Mouse (Mus musculus): ENCODE results near the gene Rpusd4. TPM values are rescaled to one million over a fixed set of nuclear protein-coding genes. Genes with fewer than 3 reads are reported as not detected.
A peak's percentile ranks its signal among the peaks of the same experiment; 100 is the strongest.

Gene Rpusd4
- polyA plus RNA-seq (2012; rRNA removed), result 9.4 and 10.2 TPM in 2 replicates

GRCm38 (mm10) chr9:35267146-35267975, at the start of gene Rpusd4, which contains the start of gene Fam118b:
Rpusd4 (plus strand) TSS chr9:35267865.
Fam118b (minus strand) TSS chr9:35267805.
- Histone ChIP-seq H3K4me1 (ENCODE audit: control insufficient read depth, insufficient read depth, insufficient read length) (peaks cover 5% of the 10 kb centered on the region), H3K27me3 (ENCODE audit: control insufficient read depth, insufficient read depth, low read length) (no peaks in the 10 kb centered on the region), H3K36me3 (ENCODE audit: control insufficient read depth, insufficient read depth, low read length) (peaks cover 12% of the 10 kb centered on the region), H3K4me3 (ENCODE audit: extremely low read depth, insufficient read depth, insufficient read length) (peak within 1 kb of the TSS; percentile 97), H3K27ac (ENCODE audit: insufficient read depth, low read length) (peak within 1 kb of the TSS; percentile 62)
- WGBS, result under 1% methylated on average over 57 of the region's 62 CpGs
- TF ChIP-seq CTCF (IDR thresholded peaks at IDR 0.05; ENCODE audit: extremely low read depth, insufficient read depth, insufficient read length, insufficient replicate concordance), result no peak
- peak; percentile 83 for TF ChIP-seq POLR2A (IDR thresholded peaks at IDR 0.05; ENCODE audit: low read depth, low read length)
- peak; percentile 74 to 89 for DNase-seq (ENCODE audit: low read depth in 1 of 2, low spot score in 2 of 2)

- TF ChIP-seq POLR2A (IDR thresholded peaks at IDR 0.05; ENCODE audit: low read depth, low read length), result no peak
- no peak for TF ChIP-seq CTCF (IDR thresholded peaks at IDR 0.05; ENCODE audit: extremely low read depth, insufficient read depth, insufficient read length, insufficient replicate concordance)
- Histone ChIP-seq H3K36me3 (ENCODE audit: control insufficient read depth, insufficient read depth, low read length) (peaks cover 31% of the 10 kb centered on the region), H3K4me3 (ENCODE audit: extremely low read depth, insufficient read depth, insufficient read length) (no peak overlapping the region), H3K27me3 (ENCODE audit: control insufficient read depth, insufficient read depth, low read length) (no peaks in the 10 kb centered on the region), H3K4me1 (ENCODE audit: control insufficient read depth, insufficient read depth, insufficient read length) (no peaks in the 10 kb centered on the region), H3K27ac (ENCODE audit: insufficient read depth, low read length) (no peak overlapping the region)
- 76% methylated on average over 1 of the region's 1 CpGs for WGBS
- DNase-seq (ENCODE audit: low read depth in 1 of 2, low spot score in 2 of 2), result no peak
Measured at GRCm38 (mm10) chr9:35217963-35218362, 49.7 kb upstream of the Rpusd4 start.

- WGBS, result 97% methylated on average over 3 of the region's 3 CpGs
- H3K4me1 ChIP-seq (ENCODE audit: control insufficient read depth, insufficient read depth, insufficient read length), result no peaks in the 10 kb centered on the region
- H3K4me3 ChIP-seq (ENCODE audit: extremely low read depth, insufficient read depth, insufficient read length), result no peak overlapping the region
- no peak for DNase-seq (ENCODE audit: low read depth in 1 of 2, low spot score in 2 of 2)
- TF ChIP-seq POLR2A (IDR thresholded peaks at IDR 0.05; ENCODE audit: low read depth, low read length) (no peak), CTCF (IDR thresholded peaks at IDR 0.05; ENCODE audit: extremely low read depth, insufficient read depth, insufficient read length, insufficient replicate concordance) (no peak)
- no peaks in the 10 kb centered on the region for H3K27me3 ChIP-seq (ENCODE audit: control insufficient read depth, insufficient read depth, low read length)
- peaks cover 10% of the 10 kb centered on the region for H3K36me3 ChIP-seq (ENCODE audit: control insufficient read depth, insufficient read depth, low read length)
- H3K27ac ChIP-seq (ENCODE audit: insufficient read depth, low read length), result no peak overlapping the region
Measured at GRCm38 (mm10) chr9:35223466-35223865, 44.2 kb upstream of the Rpusd4 start.

GRCm38 (mm10) chr9:35228671-35229070, 39.0 kb upstream of the Rpusd4 start:
- DNase-seq (ENCODE audit: low read depth in 1 of 2, low spot score in 2 of 2), result no peak
- H3K4me3 ChIP-seq (ENCODE audit: extremely low read depth, insufficient read depth, insufficient read length), result no peak overlapping the region
- H3K27me3 ChIP-seq (ENCODE audit: control insufficient read depth, insufficient read depth, low read length), result no peaks in the 10 kb centered on the region
- no peak overlapping the region for H3K27ac ChIP-seq (ENCODE audit: insufficient read depth, low read length)
- H3K36me3 ChIP-seq (ENCODE audit: control insufficient read depth, insufficient read depth, low read length), result peaks cover 3% of the 10 kb centered on the region; the same call in 1 of the 2 replicates
- 89% methylated on average over 3 of the region's 3 CpGs for WGBS
- no peaks in the 10 kb centered on the region for H3K4me1 ChIP-seq (ENCODE audit: control insufficient read depth, insufficient read depth, insufficient read length)
- TF ChIP-seq POLR2A (IDR thresholded peaks at IDR 0.05; ENCODE audit: low read depth, low read length) (no peak), CTCF (IDR thresholded peaks at IDR 0.05; ENCODE audit: extremely low read depth, insufficient read depth, insufficient read length, insufficient replicate concordance) (no peak)

GRCm38 (mm10) chr9:35235996-35236395, 31.7 kb upstream of the Rpusd4 start:
- WGBS, result 88% methylated on average over 3 of the region's 3 CpGs
- H3K27me3 ChIP-seq (ENCODE audit: control insufficient read depth, insufficient read depth, low read length), result no peaks in the 10 kb centered on the region
- H3K4me1 ChIP-seq (ENCODE audit: control insufficient read depth, insufficient read depth, insufficient read length), result no peaks in the 10 kb centered on the region
- no peak for TF ChIP-seq CTCF (IDR thresholded peaks at IDR 0.05; ENCODE audit: extremely low read depth, insufficient read depth, insufficient read length, insufficient replicate concordance)
- TF ChIP-seq POLR2A (IDR thresholded peaks at IDR 0.05; ENCODE audit: low read depth, low read length), result no peak
- H3K27ac ChIP-seq (ENCODE audit: insufficient read depth, low read length), result no peak overlapping the region
- H3K4me3 ChIP-seq (ENCODE audit: extremely low read depth, insufficient read depth, insufficient read length), result no peak overlapping the region
- peaks cover 8% of the 10 kb centered on the region; the same call in 1 of the 2 replicates for H3K36me3 ChIP-seq (ENCODE audit: control insufficient read depth, insufficient read depth, low read length)
- DNase-seq (ENCODE audit: low read depth in 1 of 2, low spot score in 2 of 2), result no peak

GRCm38 (mm10) chr9:35238371-35238770, 29.3 kb upstream of the Rpusd4 start:
- H3K4me3 ChIP-seq (ENCODE audit: extremely low read depth, insufficient read depth, insufficient read length), result no peak overlapping the region
- whole genome bisulfite sequencing, result 100% methylated on average over 1 of the region's 1 CpGs
- H3K27ac ChIP-seq (ENCODE audit: insufficient read depth, low read length), result no peak overlapping the region
- no peaks in the 10 kb centered on the region for H3K4me1 ChIP-seq (ENCODE audit: control insufficient read depth, insufficient read depth, insufficient read length)
- H3K36me3 ChIP-seq (ENCODE audit: control insufficient read depth, insufficient read depth, low read length), result peaks cover 6% of the 10 kb centered on the region; the same call in 1 of the 2 replicates
- no peak for TF ChIP-seq CTCF (IDR thresholded peaks at IDR 0.05; ENCODE audit: extremely low read depth, insufficient read depth, insufficient read length, insufficient replicate concordance)
- no peak for TF ChIP-seq POLR2A (IDR thresholded peaks at IDR 0.05; ENCODE audit: low read depth, low read length)
- no peak for DNase-seq (ENCODE audit: low read depth in 1 of 2, low spot score in 2 of 2)
- no peaks in the 10 kb centered on the region for H3K27me3 ChIP-seq (ENCODE audit: control insufficient read depth, insufficient read depth, low read length)
